Mouse (Mus musculus) erythroblast, embryonic 14.5 days (primary cell): ENCODE data around the gene Dhx30. TPM values are rescaled to one million over a fixed set of nuclear protein-coding genes. Genes with fewer than 3 reads are reported as not detected.
"Not testable (repeated sequence)": the region's sequence is repeated elsewhere in the genome, so short reads cannot be mapped to it uniquely, and the experiment has no call there.

Experiments
- H3K27me3 ChIP-seq: 2 replicates; pipeline ENCODE4 v1.6.1; 2012; ENCODE audit warnings: inconsistent platforms; ENCODE audit not compliant: control insufficient read depth
- H3K36me3 ChIP-seq: 2 replicates; pipeline ENCODE4 v1.6.1; 2012; ENCODE audit warnings: mild to moderate bottlenecking, inconsistent platforms; ENCODE audit not compliant: control insufficient read depth
- H3K4me1 ChIP-seq: 2 replicates; pipeline ENCODE4 v1.6.1; 2012; ENCODE audit warnings: inconsistent platforms; ENCODE audit not compliant: control insufficient read depth
- H3K4me3 ChIP-seq: replicated peaks from 2 replicates; pipeline ENCODE3; 2012; ENCODE audit warnings: moderate library complexity, mild to moderate bottlenecking, inconsistent platforms
- H3K9me3 ChIP-seq: 2 replicates; pipeline ENCODE4 v1.6.1; 2012; ENCODE audit warnings: low read length, inconsistent platforms, mixed read lengths; ENCODE audit not compliant: control insufficient read depth
- GATA1 ChIP-seq: IDR thresholded peaks from 2 replicates; pipeline ENCODE4 v1.6.1; 2012; ENCODE audit warnings: low read length, inconsistent platforms, mixed read lengths
- TAL1 ChIP-seq: IDR thresholded peaks from 3 replicates; pipeline ENCODE4 v1.6.1; 2012; ENCODE audit warnings: low read length, inconsistent platforms, mixed read lengths
- polyA plus RNA-seq: library from polyadenylated mRNA; stranded (reverse); fragments of >175 nt; gene quantifications from 2 replicates; pipeline ENCODE4 v1.2.3, GENCODE M21; 2012

Dhx30 gene
- polyA plus RNA-seq = 1.1 TPM in 2 replicates

DNA sequence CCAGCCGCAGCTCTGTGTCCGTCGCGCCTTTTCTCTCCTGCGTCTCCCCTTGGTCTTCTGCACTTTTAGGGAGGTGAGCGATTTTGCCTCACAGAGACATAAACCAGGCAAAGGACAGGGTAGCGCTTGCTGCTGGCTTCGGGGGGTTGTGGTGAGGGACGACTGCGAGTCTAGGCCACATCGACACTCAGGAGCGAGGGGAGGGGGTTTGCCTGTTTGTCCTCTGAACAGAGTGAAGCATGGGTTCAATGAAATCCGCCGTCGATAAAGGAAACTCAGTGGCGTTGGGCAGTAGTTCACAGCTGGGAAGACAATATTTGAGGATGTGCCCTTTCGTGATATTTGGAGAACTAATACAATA is at the start of gene Dhx30:
Dhx30 (minus strand) TSS at position 52 of the 361 bp plus-strand sequence.
- H3K27me3 ChIP-seq = no peaks in the 10 kb centered on the region
- peak within 1 kb of the TSS; percentile 91 for H3K4me3 ChIP-seq
- peaks cover 29% of the 10 kb centered on the region for H3K4me1 ChIP-seq
- TF ChIP-seq GATA1 (no peak), TAL1 (no peak)
- H3K36me3 ChIP-seq = peaks cover 19% of the 10 kb centered on the region
- H3K9me3 ChIP-seq = no peaks in the 10 kb centered on the region

DNA sequence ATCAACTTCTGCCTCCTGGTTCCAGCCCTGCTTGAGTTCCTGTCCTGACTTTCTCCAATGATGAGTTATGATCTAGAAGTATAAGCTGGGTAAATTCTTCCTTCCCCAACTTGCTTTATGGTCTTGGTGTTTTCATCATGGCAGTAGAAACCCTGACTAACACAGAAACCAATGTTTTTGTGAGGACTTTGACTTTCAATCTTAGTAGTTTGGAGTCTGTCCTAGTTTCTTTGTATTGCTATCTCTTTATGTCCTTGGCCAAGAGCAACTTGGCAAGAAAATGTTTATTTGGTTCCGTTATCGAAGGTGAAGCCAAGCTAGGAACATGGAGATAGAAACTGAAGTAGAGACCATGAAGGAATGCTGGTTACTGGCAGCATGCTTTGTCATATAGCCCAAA is 45.4 kb upstream of the Dhx30 start:
- Histone ChIP-seq H3K27me3 (no peaks in the 10 kb centered on the region), H3K9me3 (no peaks in the 10 kb centered on the region), H3K4me1 (no peaks in the 10 kb centered on the region), H3K36me3 (peaks cover 73% of the 10 kb centered on the region), H3K4me3 (no peak overlapping the region)
- TF ChIP-seq GATA1 (no peak), TAL1 (no peak)

DNA sequence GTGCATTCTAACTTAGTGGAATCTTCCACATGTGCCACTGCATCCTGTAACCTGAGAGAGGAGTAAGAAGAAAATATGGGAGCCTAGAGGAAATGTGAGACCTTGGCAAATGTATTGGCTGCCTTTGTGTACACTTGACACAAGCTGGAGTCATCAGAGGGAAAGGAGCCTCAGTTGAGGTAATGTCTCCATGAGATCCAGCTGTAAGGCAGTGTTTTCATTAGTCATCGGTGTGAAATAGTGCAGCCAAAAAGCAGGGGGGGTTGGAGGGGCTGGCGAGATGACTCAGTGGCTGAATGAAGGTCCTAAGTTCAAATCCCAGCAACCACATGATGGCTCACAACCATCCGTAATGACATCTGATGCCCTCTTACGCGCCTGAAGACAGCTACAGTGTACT is 44.8 kb upstream of the Dhx30 start:
- no peak for TF ChIP-seq TAL1
- TF ChIP-seq GATA1 = no peak
- peaks cover 73% of the 10 kb centered on the region for H3K36me3 ChIP-seq
- H3K27me3 ChIP-seq = no peaks in the 10 kb centered on the region
- H3K4me3 ChIP-seq = no peak overlapping the region
- no peaks in the 10 kb centered on the region for H3K4me1 ChIP-seq
- H3K9me3 ChIP-seq = no peaks in the 10 kb centered on the region

DNA sequence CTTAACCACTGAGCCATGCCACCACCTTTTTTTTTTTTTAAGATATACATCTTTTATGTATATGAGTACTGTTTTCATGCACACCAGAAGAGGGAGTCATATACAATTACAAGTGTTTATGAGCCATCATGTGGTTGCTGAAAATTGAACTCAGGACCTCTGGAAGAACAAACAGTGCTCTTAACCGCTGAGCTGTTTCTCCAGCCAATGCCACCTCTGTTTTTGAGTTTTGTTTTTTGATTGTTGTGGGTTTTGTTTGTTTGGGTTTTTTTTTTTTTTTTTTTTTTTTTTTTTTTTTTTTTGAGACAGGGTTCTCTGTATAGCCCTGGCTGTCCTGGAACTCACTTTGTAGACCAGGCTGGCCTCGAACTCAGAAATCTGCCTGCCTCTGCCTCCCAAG is 42.9 kb upstream of the Dhx30 start:
- peaks cover 74% of the 10 kb centered on the region for H3K36me3 ChIP-seq
- H3K27me3 ChIP-seq, H3K9me3 ChIP-seq, H3K4me3 ChIP-seq, H3K4me1 ChIP-seq: not testable (repeated sequence)

DNA sequence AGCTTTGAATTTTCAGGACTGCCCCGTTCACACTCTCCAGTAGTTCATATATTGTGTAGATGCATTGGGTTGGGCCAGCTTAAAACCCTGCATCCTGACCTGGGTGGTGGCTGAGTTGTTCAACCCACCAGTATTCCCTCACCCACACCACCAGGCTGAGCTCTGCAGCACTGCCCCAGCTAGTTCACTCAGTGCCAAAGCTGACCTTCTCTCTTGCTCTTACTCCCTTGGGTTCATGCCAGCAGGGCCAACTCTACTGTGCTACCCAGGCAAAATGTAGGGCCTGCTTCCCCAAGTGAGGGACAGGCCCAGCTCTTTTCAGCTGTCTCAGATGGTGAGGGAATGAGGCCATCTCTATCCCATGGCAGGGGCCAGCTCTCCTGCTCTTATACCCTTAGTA is 41.4 kb upstream of the Dhx30 start:
- Histone ChIP-seq H3K27me3 (no peaks in the 10 kb centered on the region), H3K36me3 (peaks cover 75% of the 10 kb centered on the region), H3K9me3 (no peaks in the 10 kb centered on the region), H3K4me3 (no peak overlapping the region), H3K4me1 (no peaks in the 10 kb centered on the region)
- TF ChIP-seq GATA1 = no peak
- TF ChIP-seq TAL1 = no peak

DNA sequence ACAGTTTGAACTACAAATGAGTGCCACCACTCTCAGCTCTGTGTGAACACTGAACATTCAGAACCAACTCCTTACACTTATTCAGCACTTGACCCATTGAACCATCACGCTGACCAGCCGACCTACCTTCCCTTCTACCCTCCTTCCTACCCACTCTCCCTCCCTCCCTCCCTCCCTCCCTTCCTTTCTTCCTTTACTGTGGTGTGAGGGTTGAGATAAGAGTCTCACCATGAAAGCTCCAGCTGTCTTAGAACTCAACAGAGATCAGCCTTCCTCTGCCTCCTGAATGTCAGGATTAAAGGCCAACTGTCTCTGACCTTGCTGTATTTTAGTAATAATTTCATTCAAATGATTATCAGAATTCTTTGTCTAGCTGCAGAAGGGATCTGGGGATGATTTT is 31.0 kb upstream of the Dhx30 start:
- Histone ChIP-seq H3K4me3 (no peak overlapping the region), H3K27me3 (no peaks in the 10 kb centered on the region), H3K36me3 (peaks cover 70% of the 10 kb centered on the region), H3K4me1 (peaks cover 7% of the 10 kb centered on the region), H3K9me3 (no peaks in the 10 kb centered on the region)
- TF ChIP-seq TAL1 = no peak
- no peak for TF ChIP-seq GATA1

DNA sequence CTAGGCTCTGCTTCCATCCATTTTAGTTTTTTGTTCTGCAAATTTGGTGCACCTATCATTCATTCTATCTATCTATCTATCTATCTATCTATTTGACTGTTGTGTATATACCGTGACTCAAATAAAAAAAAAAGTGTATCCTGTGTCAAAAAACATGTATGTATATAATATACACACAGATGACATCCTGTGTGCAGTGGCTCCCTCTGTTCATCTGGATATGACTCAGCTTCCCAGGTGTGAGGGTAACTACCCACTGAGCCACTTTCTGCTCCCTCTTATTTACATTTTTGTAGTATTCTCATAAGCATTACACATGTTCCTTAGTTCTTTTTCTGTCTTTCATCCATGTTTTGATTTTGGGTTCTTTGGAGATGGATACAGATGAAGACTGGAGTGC is 24.5 kb upstream of the Dhx30 start:
- H3K27me3 ChIP-seq = no peaks in the 10 kb centered on the region
- peaks cover 60% of the 10 kb centered on the region for H3K36me3 ChIP-seq
- H3K9me3 ChIP-seq = no peaks in the 10 kb centered on the region
- peaks cover 4% of the 10 kb centered on the region for H3K4me1 ChIP-seq
- H3K4me3 ChIP-seq = no peak overlapping the region
- no peak for TF ChIP-seq TAL1
- TF ChIP-seq GATA1 = no peak

DNA sequence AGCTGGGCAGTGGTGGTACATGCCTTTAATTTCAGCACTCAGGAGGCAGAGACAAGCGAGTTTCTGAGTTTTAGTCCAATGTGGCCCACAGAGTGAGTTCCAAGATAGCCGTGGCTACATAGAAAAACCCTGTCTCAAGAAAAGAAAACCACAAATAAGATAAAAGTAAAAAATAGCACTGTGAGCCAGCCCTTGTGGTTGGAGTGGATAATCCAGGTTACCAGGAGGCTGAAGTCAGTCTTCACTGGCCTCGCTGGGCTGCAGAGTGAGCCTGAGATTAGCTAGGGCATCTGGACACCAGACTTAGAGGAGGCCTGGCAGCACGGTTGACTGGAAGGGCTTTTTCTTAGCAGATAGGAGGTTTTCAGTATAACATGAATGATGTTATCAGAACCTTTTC is 21.5 kb upstream of the Dhx30 start:
- Histone ChIP-seq H3K4me3 (no peak overlapping the region), H3K36me3 (peaks cover 74% of the 10 kb centered on the region)

DNA sequence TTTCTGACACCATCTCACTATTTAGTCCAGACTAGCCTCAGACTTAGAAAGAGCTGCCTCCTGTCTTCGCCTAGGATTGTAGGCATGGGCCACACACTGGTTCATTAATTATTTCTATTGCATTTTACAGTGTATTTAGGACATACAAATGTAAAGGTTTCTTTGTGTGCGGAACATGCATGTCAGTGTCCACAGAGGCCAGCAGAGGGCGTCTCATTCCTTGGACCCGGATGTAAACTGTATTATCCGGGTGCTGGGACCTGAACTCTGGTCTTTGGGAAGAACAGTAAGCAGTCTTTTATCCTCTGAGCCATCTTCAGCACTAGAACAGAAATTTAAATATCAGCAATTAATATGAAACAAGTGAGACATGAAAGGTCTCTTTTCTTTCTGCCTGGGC is 16.5 kb upstream of the Dhx30 start:
- Histone ChIP-seq H3K4me3 (no peak overlapping the region), H3K4me1 (peaks cover 44% of the 10 kb centered on the region), H3K9me3 (no peaks in the 10 kb centered on the region), H3K27me3 (no peaks in the 10 kb centered on the region), H3K36me3 (peaks cover 42% of the 10 kb centered on the region)
- TF ChIP-seq TAL1 = no peak
- TF ChIP-seq GATA1 = no peak

More for the DNA sequence above, 21.5 kb upstream of the Dhx30 start:
- Histone ChIP-seq H3K27me3 (no peaks in the 10 kb centered on the region), H3K9me3 (no peaks in the 10 kb centered on the region), H3K4me1 (peaks cover 10% of the 10 kb centered on the region)
- TF ChIP-seq GATA1 (no peak), TAL1 (no peak)

DNA sequence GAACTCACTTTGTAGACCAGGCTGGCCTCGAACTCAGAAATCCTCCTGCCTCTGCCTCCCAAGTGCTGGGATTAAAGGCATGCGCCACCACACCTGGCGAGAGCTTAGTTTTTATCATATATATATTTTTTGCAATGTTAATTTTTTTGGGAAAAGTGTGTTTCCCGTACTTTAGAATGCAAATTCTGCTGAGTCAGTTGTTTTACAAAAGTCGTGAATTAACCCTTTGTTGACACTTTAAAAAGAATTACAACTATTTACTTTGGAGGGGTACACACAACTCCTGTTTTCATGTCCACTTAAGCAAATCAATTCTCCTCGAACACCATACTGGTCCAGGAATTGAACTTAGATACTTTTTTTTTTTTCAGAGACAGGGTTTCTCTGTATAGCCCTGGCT is 15.3 kb upstream of the Dhx30 start:
- Histone ChIP-seq H3K27me3 (no peaks in the 10 kb centered on the region), H3K4me3 (peak overlapping the region; percentile 88), H3K9me3 (no peaks in the 10 kb centered on the region), H3K4me1 (peaks cover 42% of the 10 kb centered on the region), H3K36me3 (peaks cover 37% of the 10 kb centered on the region)
- TF ChIP-seq GATA1 (no peak), TAL1 (no peak)
